Mouse (Mus musculus): ENCODE results near the gene Grm4. TPM values are rescaled to one million over a fixed set of nuclear protein-coding genes. Genes with fewer than 3 reads are reported as not detected.
"Not testable (repeated sequence)": the region's sequence is repeated elsewhere in the genome, so short reads cannot be mapped to it uniquely, and the experiment has no call there.

Grm4 gene
- polyA plus RNA-seq, 1 experiment from 2014 or later = 0.19 TPM

GRCm38 (mm10) chr17:27386438-27386837, 134.8 kb downstream of the Grm4 start:
- H3K27ac ChIP-seq (ENCODE audit: low read length) = no peak overlapping the region
- H3K9me3 ChIP-seq (replicated peaks; ENCODE audit: control insufficient read depth, low read length) = no peaks in the 10 kb centered on the region
- H3K4me2 ChIP-seq (ENCODE audit: low read depth, low read length) = no peak overlapping the region
- no peaks in the 10 kb centered on the region; the same call in 1 of the 2 replicates for H3K4me1 ChIP-seq (ENCODE audit: control insufficient read depth, insufficient read depth, low read length)
- 0 out of 2 replicates have a peak, but pooled peaks have one; percentile 14 for ATAC-seq (ENCODE audit: insufficient read depth, low FRiP score)
- no peak overlapping the region for H3K4me3 ChIP-seq (replicated peaks; ENCODE audit: low read length)
- no peak overlapping the region for H3K9ac ChIP-seq (ENCODE audit: low read length)
- no peaks in the 10 kb centered on the region for H3K36me3 ChIP-seq (ENCODE audit: control insufficient read depth, insufficient read depth, low read length)
- WGBS = 41% methylated on average over 1 of the region's 1 CpGs
- H3K27me3 ChIP-seq (ENCODE audit: control insufficient read depth, insufficient read depth, low read length) = no peaks in the 10 kb centered on the region

GRCm38 (mm10) chr17:27385513-27386261, 135.5 kb downstream of the Grm4 start:
- peak overlapping the region; percentile 23; the same call in 1 of the 2 replicates for H3K9ac ChIP-seq (ENCODE audit: low read length)
- no peaks in the 10 kb centered on the region for H3K27me3 ChIP-seq (ENCODE audit: control insufficient read depth, insufficient read depth, low read length)
- no peak for ATAC-seq (ENCODE audit: insufficient read depth, low FRiP score)
- H3K4me1 ChIP-seq (ENCODE audit: control insufficient read depth, insufficient read depth, low read length) = no peaks in the 10 kb centered on the region; the same call in 1 of the 2 replicates
- H3K4me2 ChIP-seq (ENCODE audit: low read depth, low read length) = no peak overlapping the region
- H3K4me3 ChIP-seq (replicated peaks; ENCODE audit: low read length) = no peak overlapping the region
- no peak overlapping the region for H3K27ac ChIP-seq (ENCODE audit: low read length)
- WGBS = 32% methylated on average over 17 of the region's 17 CpGs
- no peaks in the 10 kb centered on the region for H3K36me3 ChIP-seq (ENCODE audit: control insufficient read depth, insufficient read depth, low read length)
- no peaks in the 10 kb centered on the region for H3K9me3 ChIP-seq (replicated peaks; ENCODE audit: control insufficient read depth, low read length)

GRCm38 (mm10) chr17:27382916-27383315, 138.3 kb downstream of the Grm4 start:
- WGBS = 73% methylated on average over 11 of the region's 11 CpGs
- H3K4me1 ChIP-seq (ENCODE audit: control insufficient read depth, insufficient read depth, low read length) = no peaks in the 10 kb centered on the region; the same call in 1 of the 2 replicates

GRCm38 (mm10) chr17:27380911-27381459, 140.2 kb downstream of the Grm4 start:
- H3K27me3 ChIP-seq (ENCODE audit: control insufficient read depth, insufficient read depth, low read length); H3K36me3 ChIP-seq (ENCODE audit: control insufficient read depth, insufficient read depth, low read length); H3K4me2 ChIP-seq (ENCODE audit: low read depth, low read length); H3K9me3 ChIP-seq (replicated peaks; ENCODE audit: control insufficient read depth, low read length); ATAC-seq (ENCODE audit: insufficient read depth, low FRiP score); H3K4me3 ChIP-seq (replicated peaks; ENCODE audit: low read length); H3K27ac ChIP-seq (ENCODE audit: low read length); H3K4me1 ChIP-seq (ENCODE audit: control insufficient read depth, insufficient read depth, low read length); H3K9ac ChIP-seq (ENCODE audit: low read length): not testable (repeated sequence)
- WGBS = 50% methylated on average over 9 of the region's 9 CpGs

More at GRCm38 (mm10) chr17:27382916-27383315, 138.3 kb downstream of the Grm4 start:
- no peaks in the 10 kb centered on the region for H3K36me3 ChIP-seq (ENCODE audit: control insufficient read depth, insufficient read depth, low read length)
- H3K27ac ChIP-seq (ENCODE audit: low read length) = no peak overlapping the region
- no peak overlapping the region for H3K4me3 ChIP-seq (replicated peaks; ENCODE audit: low read length)
- ATAC-seq (ENCODE audit: insufficient read depth, low FRiP score) = no peak
- no peak overlapping the region for H3K4me2 ChIP-seq (ENCODE audit: low read depth, low read length)
- H3K27me3 ChIP-seq (ENCODE audit: control insufficient read depth, insufficient read depth, low read length) = no peaks in the 10 kb centered on the region; the same call in 1 of the 2 replicates
- H3K9ac ChIP-seq (ENCODE audit: low read length) = no peak overlapping the region
- no peaks in the 10 kb centered on the region for H3K9me3 ChIP-seq (replicated peaks; ENCODE audit: control insufficient read depth, low read length)

GRCm38 (mm10) chr17:27378977-27379376, 142.2 kb downstream of the Grm4 start:
- Histone ChIP-seq H3K9ac (ENCODE audit: low read length) (no peak overlapping the region), H3K4me3 (replicated peaks; ENCODE audit: low read length) (no peak overlapping the region), H3K27ac (ENCODE audit: low read length) (no peak overlapping the region), H3K4me2 (ENCODE audit: low read depth, low read length) (no peak overlapping the region), H3K9me3 (replicated peaks; ENCODE audit: control insufficient read depth, low read length) (0 out of 2 replicates have a peak, but pooled peaks cover 7% of the 10 kb centered on the region), H3K4me1 (ENCODE audit: control insufficient read depth, insufficient read depth, low read length) (no peaks in the 10 kb centered on the region), H3K27me3 (ENCODE audit: control insufficient read depth, insufficient read depth, low read length) (no peaks in the 10 kb centered on the region; the same call in 1 of the 2 replicates), H3K36me3 (ENCODE audit: control insufficient read depth, insufficient read depth, low read length) (no peaks in the 10 kb centered on the region)
- ATAC-seq (ENCODE audit: insufficient read depth, low FRiP score) = no peak
- 30% methylated on average over 3 of the region's 3 CpGs for WGBS

- Histone ChIP-seq H3K36me3 (ENCODE audit: control insufficient read depth, insufficient read depth, low read length) (no peaks in the 10 kb centered on the region), H3K27me3 (ENCODE audit: control insufficient read depth, insufficient read depth, low read length) (no peaks in the 10 kb centered on the region; the same call in 1 of the 2 replicates), H3K27ac (ENCODE audit: low read length) (no peak overlapping the region), H3K4me1 (ENCODE audit: control insufficient read depth, insufficient read depth, low read length) (no peaks in the 10 kb centered on the region; the same call in 1 of the 2 replicates), H3K9me3 (replicated peaks; ENCODE audit: control insufficient read depth, low read length) (0 out of 2 replicates have a peak, but pooled peaks cover 7% of the 10 kb centered on the region), H3K9ac (ENCODE audit: low read length) (no peak overlapping the region), H3K4me3 (replicated peaks; ENCODE audit: low read length) (no peak overlapping the region), H3K4me2 (ENCODE audit: low read depth, low read length) (no peak overlapping the region)
- no peak for ATAC-seq (ENCODE audit: insufficient read depth, low FRiP score)
- WGBS = 95% methylated on average over 1 of the region's 1 CpGs
Measured at GRCm38 (mm10) chr17:27377151-27377550, 144.1 kb downstream of the Grm4 start.

- H3K9ac ChIP-seq (ENCODE audit: low read length) = no peak overlapping the region
- ATAC-seq (ENCODE audit: insufficient read depth, low FRiP score) = no peak
- no peaks in the 10 kb centered on the region; the same call in 1 of the 2 replicates for H3K4me1 ChIP-seq (ENCODE audit: control insufficient read depth, insufficient read depth, low read length)
- no peak overlapping the region for H3K4me3 ChIP-seq (replicated peaks; ENCODE audit: low read length)
- H3K27me3 ChIP-seq (ENCODE audit: control insufficient read depth, insufficient read depth, low read length) = no peaks in the 10 kb centered on the region; the same call in 1 of the 2 replicates
- no peak overlapping the region for H3K4me2 ChIP-seq (ENCODE audit: low read depth, low read length)
- WGBS = 80% methylated on average over 5 of the region's 5 CpGs
- H3K9me3 ChIP-seq (replicated peaks; ENCODE audit: control insufficient read depth, low read length) = 0 out of 2 replicates have a peak, but pooled peaks cover 7% of the 10 kb centered on the region
- H3K36me3 ChIP-seq (ENCODE audit: control insufficient read depth, insufficient read depth, low read length) = no peaks in the 10 kb centered on the region
- no peak overlapping the region for H3K27ac ChIP-seq (ENCODE audit: low read length)
Measured at GRCm38 (mm10) chr17:27375551-27375950, 145.7 kb downstream of the Grm4 start.
